Mouse (Mus musculus) layer of hippocampus, postnatal 36 days (tissue): ENCODE measurements around the gene Itgb5. TPM values are rescaled to one million over a fixed set of nuclear protein-coding genes. Genes with fewer than 3 reads are reported as not detected.

Experiments used
- DNase-seq, 2 experiments: peaks; one replicate each; pipeline ENCODE4 v3.0.0; 2022
- total RNA-seq, 2 experiments: library from RNA; stranded (reverse); gene quantifications; 2 replicates each; pipeline ENCODE4 v1.2.3; 2021

The Itgb5 gene
- total RNA-seq, 2 experiments from 2014 or later, result 40.7 to 42.7 TPM

GRCm38 (mm10) chr16:33941271-33941781 is 111.9 kb downstream of the Itgb5 start:
- peak; percentile 33 to 38 for DNase-seq

- DNase-seq, result no peak
Measured at GRCm38 (mm10) chr16:33942341-33942740, 112.9 kb downstream of the Itgb5 start.

GRCm38 (mm10) chr16:33943388-33943787 is 113.9 kb downstream of the Itgb5 start:
- no peak for DNase-seq

- no peak for DNase-seq
Measured at GRCm38 (mm10) chr16:33944126-33944525, 114.7 kb downstream of the Itgb5 start.

- no peak for DNase-seq
Measured at GRCm38 (mm10) chr16:33944772-33945171, 115.3 kb downstream of the Itgb5 start.

GRCm38 (mm10) chr16:33946021-33946420 is 116.6 kb downstream of the Itgb5 start:
- no peak for DNase-seq

GRCm38 (mm10) chr16:33947664-33948571 is 118.5 kb downstream of the Itgb5 start:
- no peak for DNase-seq

GRCm38 (mm10) chr16:33950386-33950785 is 120.9 kb downstream of the Itgb5 start:
- no peak for DNase-seq

- peak; percentile 64 to 78 for DNase-seq
Measured at GRCm38 (mm10) chr16:33950830-33951229, 121.4 kb downstream of the Itgb5 start.

GRCm38 (mm10) chr16:33953008-33953407 is 123.5 kb downstream of the Itgb5 start:
- DNase-seq, result no peak

- no peak for DNase-seq
Measured at GRCm38 (mm10) chr16:33954793-33955192, 125.3 kb downstream of the Itgb5 start.

GRCm38 (mm10) chr16:33963509-33963908 is 134.0 kb downstream of the Itgb5 start:
- no peak for DNase-seq

- no peak for DNase-seq
Measured at GRCm38 (mm10) chr16:33965878-33966537, 136.5 kb downstream of the Itgb5 start.

GRCm38 (mm10) chr16:33966538-33967282 is 137.2 kb downstream of the Itgb5 start, which contains the start of gene Umps:
Umps (minus strand) TSS chr16:33967038.
- peak; percentile 81 to 82 for DNase-seq

GRCm38 (mm10) chr16:33967283-33967640 is 137.8 kb downstream of the Itgb5 start:
- DNase-seq, result no peak

GRCm38 (mm10) chr16:33979855-33980254 is 150.4 kb downstream of the Itgb5 start:
- no peak for DNase-seq

GRCm38 (mm10) chr16:33983712-33984111 is 154.2 kb downstream of the Itgb5 start:
- DNase-seq, result no peak

GRCm38 (mm10) chr16:33985372-33985771 is 155.9 kb downstream of the Itgb5 start:
- DNase-seq, result no peak

- no peak for DNase-seq
Measured at GRCm38 (mm10) chr16:33986993-33987392, 157.5 kb downstream of the Itgb5 start.

GRCm38 (mm10) chr16:33988358-33989012 is 159.0 kb downstream of the Itgb5 start:
- DNase-seq, result no peak

GRCm38 (mm10) chr16:33989106-33989505 is 159.6 kb downstream of the Itgb5 start:
- DNase-seq, result no peak

- no peak for DNase-seq
Measured at GRCm38 (mm10) chr16:33990712-33991111, 161.2 kb downstream of the Itgb5 start.
